Mouse (Mus musculus) stomach, postnatal 0 days (tissue): ENCODE measurements at regions not wholly inside any gene's neighbourhood (a gene's known extent, or its start where the extent isn't known, plus 50 kb on each side); places are given as distances from the start of the nearest gene placed in this dataset.

Experiments used
- CTCF ChIP-seq: IDR thresholded peaks from 2 replicates; pipeline ENCODE4 v1.5.1; 2016; ENCODE audit warnings: antibody characterized with exemption, low read depth, mild to moderate bottlenecking, moderate library complexity
- EP300 ChIP-seq: optimal IDR thresholded peaks from 2 replicates; pipeline ENCODE3; 2016; ENCODE audit warnings: antibody characterized with exemption

DNA sequence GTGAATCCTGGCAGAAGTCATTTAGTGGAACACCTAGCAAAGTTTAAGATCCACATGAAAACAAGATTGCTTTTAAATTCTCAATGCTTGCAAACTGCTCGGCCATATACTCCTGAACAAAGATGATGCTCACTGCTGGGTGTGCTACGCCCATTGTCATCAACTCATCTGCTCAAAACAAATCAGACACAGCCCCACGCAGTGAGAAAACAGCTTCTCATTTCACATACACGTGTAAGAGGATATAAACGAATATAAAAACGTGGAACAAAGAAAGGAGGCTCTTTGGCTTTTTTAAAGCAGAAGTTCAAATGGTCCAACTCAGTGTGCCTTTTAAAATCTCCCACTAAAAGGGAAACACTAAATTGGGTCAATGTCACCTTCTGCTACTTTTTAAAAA, 151.5 kb upstream of the Aco1 start:
- TF ChIP-seq EP300 = no peak
- no peak for TF ChIP-seq CTCF
